Mouse (Mus musculus) E14TG2a.4 (cell line): ENCODE results near the gene Timd2.

ENCODE experiments used
- H3K27me3 ChIP-seq: 2 replicates; pipeline ENCODE4 v1.6.1; 2014; ENCODE audit warnings: low read length, control low read depth; ENCODE audit not compliant: insufficient read depth
- H3K36me3 ChIP-seq: 2 replicates; pipeline ENCODE4 v1.6.1; 2014; ENCODE audit warnings: low read length, control low read depth; ENCODE audit not compliant: insufficient read depth
- H3K4me1 ChIP-seq: replicated peaks from 2 replicates; pipeline ENCODE4 v1.6.1; 2014; ENCODE audit warnings: low read depth, low read length, control low read depth
- H3K4me3 ChIP-seq: replicated peaks from 2 replicates; pipeline ENCODE4 v1.5.1; 2014; ENCODE audit warnings: mild to moderate bottlenecking, low read length
- H3K9me3 ChIP-seq: 2 replicates; pipeline ENCODE4 v1.6.1; 2014; ENCODE audit warnings: low read length, control low read depth
- CTCF ChIP-seq: conservative IDR thresholded peaks from 2 replicates; pipeline ENCODE4 v1.5.1; 2014; ENCODE audit warnings: low read length
- NANOG ChIP-seq: IDR thresholded peaks from 2 replicates; pipeline ENCODE4 v1.6.1; 2014; ENCODE audit warnings: borderline replicate concordance, low read length, mixed read lengths
- POU5F1 ChIP-seq: IDR thresholded peaks from 2 replicates; pipeline ENCODE4 v1.6.1; 2014; ENCODE audit warnings: low read length, borderline replicate concordance

Gene Timd2

GRCm38 (mm10) chr11:46631635-46632034, 75.2 kb downstream of the Timd2 start:
- Histone ChIP-seq H3K36me3 (no peaks in the 10 kb centered on the region), H3K4me3 (no peak overlapping the region), H3K27me3 (no peaks in the 10 kb centered on the region), H3K4me1 (0 out of 2 replicates have a peak, but pooled peaks cover 5% of the 10 kb centered on the region), H3K9me3 (no peaks in the 10 kb centered on the region)
- TF ChIP-seq NANOG (no peak), POU5F1 (no peak), CTCF (peak; percentile 49)

- H3K4me3 ChIP-seq = no peak within 1 kb of the TSS
- TF ChIP-seq CTCF = no peak
- no peak for TF ChIP-seq NANOG
- H3K27me3 ChIP-seq = no peaks in the 10 kb centered on the region
- H3K36me3 ChIP-seq = no peaks in the 10 kb centered on the region
- no peaks in the 10 kb centered on the region for H3K9me3 ChIP-seq
- H3K4me1 ChIP-seq = 0 out of 2 replicates have a peak, but pooled peaks cover 5% of the 10 kb centered on the region
Observed at GRCm38 (mm10) chr11:46629211-46629795, 77.6 kb downstream of the Timd2 start, which contains the start of gene Dppa1. TSS of gene Dppa1 (minus strand) at chr11:46629261.

- TF ChIP-seq CTCF (no peak), POU5F1 (no peak), NANOG (no peak)
- Histone ChIP-seq H3K4me3 (no peak overlapping the region), H3K27me3 (no peaks in the 10 kb centered on the region), H3K36me3 (no peaks in the 10 kb centered on the region), H3K4me1 (no peaks in the 10 kb centered on the region), H3K9me3 (no peaks in the 10 kb centered on the region)
Observed at GRCm38 (mm10) chr11:46620414-46621168, 86.3 kb downstream of the Timd2 start.

- no peaks in the 10 kb centered on the region for H3K4me1 ChIP-seq
- no peaks in the 10 kb centered on the region for H3K27me3 ChIP-seq
- TF ChIP-seq CTCF (no peak), POU5F1 (no peak), NANOG (no peak)
Observed at GRCm38 (mm10) chr11:46619929-46620328, 86.9 kb downstream of the Timd2 start.

More at GRCm38 (mm10) chr11:46619929-46620328, 86.9 kb downstream of the Timd2 start:
- Histone ChIP-seq H3K9me3 (no peaks in the 10 kb centered on the region), H3K4me3 (no peak overlapping the region), H3K36me3 (no peaks in the 10 kb centered on the region)
